Mouse (Mus musculus) liver, embryonic 14.5 days (tissue): ENCODE measurements around the gene Rps29.

Experiments
- CTCF ChIP-seq: IDR thresholded peaks from 2 replicates; pipeline ENCODE4 v1.5.1; 2016; ENCODE audit warnings: antibody characterized with exemption, low read depth, control low read depth
- EP300 ChIP-seq: IDR thresholded peaks from 2 replicates; pipeline ENCODE4 v1.6.1; 2016; ENCODE audit warnings: antibody characterized with exemption, low read depth

DNA sequence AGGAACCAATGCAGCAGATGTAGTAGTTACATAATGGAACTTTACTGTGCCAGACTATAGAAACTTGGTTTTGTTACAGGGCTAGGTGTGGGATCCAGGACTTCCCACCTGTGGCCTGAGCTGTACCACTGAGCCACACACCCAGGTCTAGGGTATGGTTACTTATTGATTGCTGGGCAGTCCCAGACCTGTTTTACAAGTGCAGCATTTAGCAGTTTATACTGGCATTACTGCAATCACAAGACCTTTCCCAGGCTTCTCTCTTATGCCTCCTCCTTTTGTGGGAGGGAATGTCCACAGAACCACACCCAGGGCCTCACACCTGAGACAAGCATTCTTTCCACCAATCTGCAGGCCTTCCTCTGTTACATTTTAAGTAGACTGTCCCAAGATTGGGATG, 40.0 kb upstream of the Rps29 start:
- TF ChIP-seq CTCF: no peak
- TF ChIP-seq EP300: no peak
